Mouse (Mus musculus): Measurements from ENCODE around the gene Rsg1.

DNA sequence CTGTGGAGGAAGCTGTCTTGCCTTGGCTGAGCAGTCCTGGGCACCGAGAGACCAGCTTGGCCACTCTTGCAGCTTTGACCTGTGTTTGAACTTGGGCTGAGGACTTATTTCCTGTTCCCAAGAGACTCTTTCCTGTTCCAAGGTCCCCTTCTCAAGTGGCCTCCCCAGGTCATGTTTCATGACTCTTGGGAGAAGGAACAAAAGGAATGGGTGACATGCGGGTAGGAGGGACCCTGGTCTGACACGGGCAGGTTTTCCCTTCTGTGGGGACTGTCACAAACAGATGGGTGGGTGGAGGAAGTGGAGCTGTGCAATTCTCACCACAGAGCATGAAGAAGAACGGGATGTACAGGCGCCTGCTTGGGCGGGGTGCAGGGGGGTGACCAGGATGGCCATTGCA is 58.0 kb downstream of the Rsg1 start:
- TF ChIP-seq CTCF (IDR thresholded peaks at IDR 0.05; ENCODE audit: control insufficient read depth, insufficient read depth, insufficient replicate concordance, low read depth, low read length) (no peak), POLR2A (IDR thresholded peaks at IDR 0.05; ENCODE audit: control insufficient read depth, low read depth, low read length) (no peak)
